In the genomic region with DNA sequence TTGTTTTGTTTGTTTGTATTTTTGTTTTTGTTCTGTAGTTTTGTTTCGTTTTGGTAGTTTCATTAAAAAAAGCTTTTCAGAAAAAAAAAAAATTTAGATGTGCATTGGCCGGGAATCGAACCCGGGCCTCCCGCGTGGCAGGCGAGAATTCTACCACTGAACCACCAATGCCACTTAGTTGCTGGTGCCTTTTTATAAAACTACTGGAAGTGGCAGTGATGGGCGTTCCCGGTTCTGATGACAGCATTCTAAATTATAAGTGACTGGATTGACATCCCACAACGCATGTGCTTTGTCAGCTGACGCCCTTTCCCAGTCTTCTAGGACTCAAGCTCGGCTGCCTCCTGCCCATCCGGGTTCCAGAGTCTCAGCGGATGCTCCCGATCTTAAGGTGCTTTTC, we compare ENCODE assay signal across 9 mouse cellular contexts. TPM values are rescaled to one million over a fixed set of nuclear protein-coding genes. Genes with fewer than 3 reads are reported as not detected.
DNase-seq lines count a peak whose midpoint lies in the region; ATAC-seq and TF ChIP-seq lines count a peak whose summit lies in the region.
"Had no signal": no experiment of that assay in that cellular context is flagged by ENCODE, and none has a peak within 500 bp of the region (broad histone marks: within the 10 kb centered on the region; RNA-seq: fewer than 3 reads in every experiment).

No protein-coding gene starts in this region.

- 11% methylated on average over 15 of the region's 15 CpGs for WGBS in embryonic facial prominence, embryonic 14.5 days
- WGBS in heart, postnatal 0 days, result 7% methylated on average over 15 of the region's 15 CpGs
- 9% methylated on average over 15 of the region's 15 CpGs for WGBS in limb, embryonic 10.5 days
- WGBS in midbrain, embryonic 11.5 days, result 10% methylated on average over 15 of the region's 15 CpGs

- peak overlapping the region; percentile 60; the same call in 1 of the 2 replicates for H3K9ac ChIP-seq in embryonic facial prominence, embryonic 14.5 days (ENCODE audit: low read depth, low read length)
- no peak overlapping the region for H3K9ac ChIP-seq in heart, postnatal 0 days (replicated peaks; ENCODE audit: low read depth, low read length)
- no peak overlapping the region for H3K9ac ChIP-seq in midbrain, embryonic 11.5 days (ENCODE audit: low read length)

- peak; percentile 17; the same call in 1 of the 2 replicates for ATAC-seq in embryonic facial prominence, embryonic 14.5 days (ENCODE audit: low read depth)
- no peak for ATAC-seq in heart, postnatal 0 days (ENCODE audit: insufficient read depth, low read depth)
- 0 out of 2 replicates have a peak, but pooled peaks have one; percentile 52 for ATAC-seq in midbrain, embryonic 11.5 days (ENCODE audit: low FRiP score)

- no peak for TF ChIP-seq EP300 in heart, postnatal 0 days (IDR thresholded peaks at IDR 0.05; ENCODE audit: low read depth)

- H3K36me3 ChIP-seq in embryonic facial prominence, embryonic 14.5 days (ENCODE audit: control insufficient read depth, insufficient read depth, low read length), result no peaks in the 10 kb centered on the region
- no peaks in the 10 kb centered on the region for H3K36me3 ChIP-seq in heart, postnatal 0 days (replicated peaks; ENCODE audit: control insufficient read depth, insufficient read depth, low read length)
- H3K36me3 ChIP-seq in limb, embryonic 10.5 days, result no peaks in the 10 kb centered on the region
- no peaks in the 10 kb centered on the region for H3K36me3 ChIP-seq in midbrain, embryonic 11.5 days (ENCODE audit: control insufficient read depth, insufficient read depth, low read length)

- H3K4me2 ChIP-seq in embryonic facial prominence, embryonic 14.5 days (ENCODE audit: low read depth, low read length), result peak overlapping the region; percentile 79
- H3K4me2 ChIP-seq in heart, postnatal 0 days (ENCODE audit: low read depth, low read length), result peak overlapping the region; percentile 88
- peak overlapping the region; percentile 58; the same call in 1 of the 2 replicates for H3K4me2 ChIP-seq in midbrain, embryonic 11.5 days

- no peaks in the 10 kb centered on the region for H3K9me3 ChIP-seq in embryonic facial prominence, embryonic 14.5 days (ENCODE audit: control insufficient read depth, low read length)
- H3K9me3 ChIP-seq in heart, postnatal 0 days (replicated peaks; ENCODE audit: control insufficient read depth, low read length), result no peaks in the 10 kb centered on the region
- H3K9me3 ChIP-seq in limb, embryonic 10.5 days (replicated peaks), result no peaks in the 10 kb centered on the region
- H3K9me3 ChIP-seq in midbrain, embryonic 11.5 days (ENCODE audit: control insufficient read depth, low read length), result peaks cover 3% of the 10 kb centered on the region; the same call in 1 of the 2 replicates

- TF ChIP-seq CTCF in heart, postnatal 0 days (IDR thresholded peaks at IDR 0.05; ENCODE audit: low read depth), result no peak

- no peaks in the 10 kb centered on the region for H3K27me3 ChIP-seq in embryonic facial prominence, embryonic 14.5 days (replicated peaks; ENCODE audit: control insufficient read depth, insufficient read depth, low read length)
- H3K27me3 ChIP-seq in heart, postnatal 0 days (ENCODE audit: control insufficient read depth, insufficient read depth, low read length), result no peaks in the 10 kb centered on the region
- no peaks in the 10 kb centered on the region for H3K27me3 ChIP-seq in limb, embryonic 10.5 days (ENCODE audit: low read depth, poor library complexity, severe bottlenecking)
- H3K27me3 ChIP-seq in midbrain, embryonic 11.5 days (ENCODE audit: control insufficient read depth, insufficient read depth, low read length), result no peaks in the 10 kb centered on the region

- peak; percentile 44 to 54 for DNase-seq in frontal cortex, postnatal 10 days (ENCODE audit: low spot score in 2 of 2)
- no peak for DNase-seq in frontal cortex, postnatal 36 days (ENCODE audit: low spot score in 2 of 2)
- peak; percentile 47 for DNase-seq in R1 (ENCODE audit: low read depth, low spot score)
- peak; percentile 47 for DNase-seq in embryonic facial prominence, embryonic 14.5 days (ENCODE audit: low spot score)
- peak; percentile 31 for DNase-seq in heart, postnatal 0 days (ENCODE audit: low spot score)
- peak; percentile 54 for DNase-seq in limb, embryonic 10.5 days (ENCODE audit: low spot score)
- no peak for DNase-seq in midbrain, embryonic 11.5 days (ENCODE audit: low spot score, missing footprints)
- peak; percentile 29 to 31 for DNase-seq in thymus, postnatal 36 days

- peaks cover 11% of the 10 kb centered on the region; the same call in 1 of the 2 replicates for H3K4me1 ChIP-seq in embryonic facial prominence, embryonic 14.5 days (ENCODE audit: control insufficient read depth, insufficient read depth, low read length)
- H3K4me1 ChIP-seq in heart, postnatal 0 days (ENCODE audit: control insufficient read depth, insufficient read depth), result peaks cover 29% of the 10 kb centered on the region
- H3K4me1 ChIP-seq in limb, embryonic 10.5 days, result peaks cover 23% of the 10 kb centered on the region
- H3K4me1 ChIP-seq in midbrain, embryonic 11.5 days (ENCODE audit: control insufficient read depth, insufficient read depth, low read length), result peaks cover 16% of the 10 kb centered on the region

- peak overlapping the region; percentile 48 for H3K4me3 ChIP-seq in embryonic facial prominence, embryonic 14.5 days (ENCODE audit: low read depth, low read length)
- peak overlapping the region; percentile 61 for H3K4me3 ChIP-seq in heart, postnatal 0 days (ENCODE audit: low read depth, low read length)
- H3K4me3 ChIP-seq in limb, embryonic 10.5 days, result peak overlapping the region; percentile 56
- no peak overlapping the region; the same call in 1 of the 2 replicates for H3K4me3 ChIP-seq in midbrain, embryonic 11.5 days (ENCODE audit: low read depth, low read length)

- H3K27ac ChIP-seq in embryonic facial prominence, embryonic 14.5 days (replicated peaks; ENCODE audit: low read depth, low read length), result peak overlapping the region; percentile 78; the same call in 1 of the 2 replicates
- peak overlapping the region; percentile 51 for H3K27ac ChIP-seq in heart, postnatal 0 days (ENCODE audit: low read depth)
- H3K27ac ChIP-seq in limb, embryonic 10.5 days, result peak overlapping the region; percentile 84
- no peak overlapping the region for H3K27ac ChIP-seq in midbrain, embryonic 11.5 days (ENCODE audit: low read depth, low read length)

RNA-seq across cellular contexts. Expression of a gene that starts 55.0 kb away (rescaled TPM):
- polyA plus RNA-seq in embryonic facial prominence, embryonic 14.5 days (2014; fragmentation: Nextera tagmentation; extraction: Ambion mirVana), result 0.50 and 0.60 TPM in 2 replicates
- 0.38 TPM in 1 of 2 replicates, not detected in the other for total RNA-seq in heart, postnatal 0 days (2014; rRNA removed; ENCODE audit: low replicate concordance)
- 0.11 and 0.22 TPM in 2 replicates for polyA plus RNA-seq in heart, postnatal 0 days (2015; fragmentation: Nextera tagmentation; extraction: Ambion mirVana)
- polyA plus RNA-seq in limb, embryonic 10.5 days (2016; fragmentation: Nextera tagmentation; extraction: Ambion mirVana), result 0.58 and 0.60 TPM in 2 replicates
- 0.83 and 1.4 TPM in 2 replicates for polyA plus RNA-seq in midbrain, embryonic 11.5 days (2014; fragmentation: Nextera tagmentation; extraction: Ambion mirVana)
- total RNA-seq: left cerebral cortex, adult 8-10 months had no signal

Comparison
In these comparisons a context has a peak if more than half of its experiments do, and no peak if none do; other contexts are left out.
1. DNase-seq: peak in frontal cortex, postnatal 10 days (2 of 2), R1 (single experiment), embryonic facial prominence, embryonic 14.5 days (single experiment), heart, postnatal 0 days (single experiment), limb, embryonic 10.5 days (single experiment) and thymus, postnatal 36 days (2 of 2); none in frontal cortex, postnatal 36 days (0 of 2) and midbrain, embryonic 11.5 days (single experiment).
2. Peak in every context shown above with its lines, with median percentiles within 50 percentile points of each other: H3K4me2 ChIP-seq.